Mouse (Mus musculus) bone marrow, adult 2 months (tissue): ENCODE measurements around the gene Cenpu. TPM values are rescaled to one million over a fixed set of nuclear protein-coding genes. Genes with fewer than 3 reads are reported as not detected.

Source experiments
- H3K27ac ChIP-seq: fragments of 200-500 bp; 2 replicates; pipeline ENCODE4 v1.5.1; 2012; ENCODE audit warnings: low read depth, mild to moderate bottlenecking, control low read depth, inconsistent platforms, low read length; ENCODE audit not compliant: control insufficient read depth, poor library complexity, insufficient read depth
- H3K4me1 ChIP-seq: fragments of 200-500 bp; 2 replicates; pipeline ENCODE4 v1.6.1; 2011; ENCODE audit warnings: low read length; ENCODE audit not compliant: control insufficient read depth, insufficient read depth
- H3K4me3 ChIP-seq: fragments of 200-500 bp; replicated peaks from 2 replicates; pipeline ENCODE3; 2011; ENCODE audit warnings: mild to moderate bottlenecking, low read depth, low read length, control low read depth; ENCODE audit not compliant: control insufficient read depth
- CTCF ChIP-seq: fragments of 200-500 bp; IDR thresholded peaks from 2 replicates; pipeline ENCODE4 v1.5.1; 2011; ENCODE audit warnings: low read length, control low read depth; ENCODE audit not compliant: control insufficient read depth, insufficient read depth
- POLR2A ChIP-seq: fragments of 200-500 bp; IDR thresholded peaks from 2 replicates; pipeline ENCODE4 v1.6.1; 2011; ENCODE audit warnings: low read depth, mild to moderate bottlenecking, control low read depth, low read length, borderline replicate concordance; ENCODE audit not compliant: control insufficient read depth
- WGBS: fragments of 180-500 bp; shearing (Covaris S2); methylation state at CpG from one replicate; pipeline ENCODE4 v1.1.7; 2018; 5-methylcytosine and 5-hydroxymethylcytosine counted together
- polyA plus RNA-seq: library from polyadenylated mRNA; stranded (reverse); fragments of >200 nt; gene quantifications from 2 replicates; pipeline ENCODE4 v1.2.4, GENCODE M21; 2011; ENCODE audit warnings: low replicate concordance; ENCODE audit not compliant: missing spikeins, insufficient read depth, insufficient read length

The Cenpu gene
- polyA plus RNA-seq, 1 experiment, result 14.2 TPM

DNA sequence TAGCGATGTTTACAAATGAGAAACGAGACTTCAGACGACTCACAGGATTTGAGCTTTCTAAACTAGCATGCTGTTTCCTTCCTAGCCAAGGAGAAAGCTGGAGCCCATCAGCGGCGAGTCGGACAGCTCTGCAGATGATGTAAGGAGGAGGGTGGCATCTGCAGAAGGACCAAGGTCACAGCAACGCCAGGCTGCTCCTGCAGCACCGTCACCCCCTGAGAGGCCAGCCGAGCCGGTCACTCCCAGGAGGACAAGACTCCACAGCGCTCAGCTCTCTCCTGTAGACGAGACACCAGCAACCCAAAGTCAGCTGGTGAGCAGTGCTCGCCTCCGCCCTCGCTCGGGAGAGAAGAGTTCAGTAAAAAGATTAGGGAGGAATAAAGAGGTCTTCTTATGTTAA is 10.5 kb downstream of the Cenpu start:
- WGBS, result 94% methylated on average over 16 of the region's 16 CpGs
- TF ChIP-seq CTCF (no peak), POLR2A (no peak)
- no peak overlapping the region for H3K4me3 ChIP-seq

GRCm38 (mm10) chr8:46566914-46567529 is 15.2 kb downstream of the Cenpu start:
- 86% methylated on average over 7 of the region's 7 CpGs for WGBS
- H3K4me1 ChIP-seq, result no peaks in the 10 kb centered on the region
- no peak overlapping the region for H3K27ac ChIP-seq
- TF ChIP-seq CTCF (no peak), POLR2A (no peak)
- H3K4me3 ChIP-seq, result no peak overlapping the region

More for the DNA sequence above, 10.5 kb downstream of the Cenpu start:
- Histone ChIP-seq H3K27ac (no peak overlapping the region), H3K4me1 (no peaks in the 10 kb centered on the region)

DNA sequence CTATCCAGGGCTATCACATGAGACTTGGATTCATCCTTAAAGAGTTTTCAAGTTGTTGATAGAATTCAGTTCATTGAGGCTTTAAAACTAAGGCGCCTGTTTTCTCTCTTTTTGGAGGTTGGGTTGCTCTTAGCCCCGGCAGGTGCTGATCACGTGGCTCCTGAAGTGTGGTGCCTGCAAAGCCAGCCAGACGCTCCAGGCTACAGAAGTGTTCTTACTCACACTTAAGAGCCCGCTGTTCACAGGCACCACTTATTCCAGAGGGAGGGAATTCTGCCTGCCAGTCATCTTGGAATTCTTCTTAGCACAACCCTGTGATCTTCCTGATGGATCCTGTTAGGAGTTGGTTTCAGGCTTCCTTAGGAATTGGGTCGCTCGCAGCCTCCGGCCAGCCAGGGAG is 16.1 kb downstream of the Cenpu start:
- WGBS, result 92% methylated on average over 8 of the region's 8 CpGs
- H3K4me1 ChIP-seq, result no peaks in the 10 kb centered on the region
- H3K27ac ChIP-seq, result no peak overlapping the region
- no peak overlapping the region for H3K4me3 ChIP-seq
- no peak for TF ChIP-seq CTCF
- no peak for TF ChIP-seq POLR2A

- Histone ChIP-seq H3K4me1 (no peaks in the 10 kb centered on the region), H3K4me3 (no peak overlapping the region), H3K27ac (no peak overlapping the region)
- TF ChIP-seq POLR2A (no peak), CTCF (peak; percentile 32; the same call in 1 of the 2 replicates)
- WGBS, result 80% methylated on average over 2 of the region's 2 CpGs
These were observed 17.1 kb downstream of the Cenpu start for GRCm38 (mm10) chr8:46568942-46569341.

DNA sequence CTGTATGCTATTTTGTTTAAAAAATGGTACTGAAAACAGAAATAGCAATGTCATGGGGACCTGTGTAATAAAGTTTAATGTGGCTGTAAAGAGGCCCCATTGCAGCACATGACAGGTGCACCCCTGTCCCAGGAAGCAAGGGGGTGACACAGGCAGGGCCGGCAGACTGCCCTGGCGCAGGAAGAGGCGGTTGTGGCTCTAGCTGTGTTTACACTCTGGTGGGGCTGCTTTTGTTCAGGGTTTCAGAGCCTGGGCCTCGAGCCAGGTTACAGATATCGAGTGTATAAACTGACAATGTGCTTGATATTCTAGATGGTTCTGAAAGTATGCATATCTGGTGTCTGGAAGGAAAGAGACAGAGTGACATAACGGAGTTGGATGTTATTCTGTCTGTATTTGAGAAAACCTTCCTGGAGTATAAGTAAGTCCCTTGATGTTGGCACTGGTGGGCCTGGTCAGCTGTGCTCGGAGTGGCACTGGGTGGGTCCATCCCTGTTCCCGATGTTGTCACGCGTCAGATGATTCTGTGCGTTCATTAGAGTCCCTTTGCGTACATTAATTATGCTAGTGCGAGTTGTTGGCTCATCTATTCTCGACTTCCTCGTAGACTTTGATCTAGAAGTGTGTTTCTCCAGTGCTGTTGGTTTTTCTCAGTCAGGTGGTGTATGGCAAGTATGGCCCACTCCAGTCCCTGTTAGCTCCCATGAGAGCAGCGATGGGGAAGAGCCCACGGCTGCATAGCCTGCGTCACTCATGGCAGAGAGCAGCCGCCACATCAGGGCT is 18.0 kb downstream of the Cenpu start:
- no peak for TF ChIP-seq POLR2A
- no peak for TF ChIP-seq CTCF
- H3K27ac ChIP-seq, result no peak overlapping the region
- no peak overlapping the region for H3K4me3 ChIP-seq
- H3K4me1 ChIP-seq, result no peaks in the 10 kb centered on the region
- 75% methylated on average over 19 of the region's 19 CpGs for WGBS

DNA sequence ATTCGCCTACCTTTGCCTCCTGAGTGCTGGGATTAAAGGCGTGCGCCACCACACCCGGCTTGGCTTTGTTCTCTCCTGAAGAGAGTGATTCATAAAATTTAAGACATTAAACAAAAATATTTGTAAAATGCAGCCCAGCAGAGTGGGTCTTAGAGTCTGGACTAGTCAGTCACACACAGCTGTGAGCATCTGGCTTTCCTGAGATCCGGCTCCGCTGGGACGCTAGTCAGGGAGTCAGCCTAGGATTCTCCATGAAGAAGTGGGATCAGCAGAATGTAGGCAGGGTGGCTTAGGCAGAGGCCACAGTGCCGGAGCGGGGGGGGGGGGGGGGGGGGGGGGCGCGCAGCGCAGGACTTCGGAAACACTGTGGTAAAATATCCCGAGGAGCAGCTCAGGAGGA is 18.8 kb downstream of the Cenpu start:
- no peak overlapping the region for H3K27ac ChIP-seq
- H3K4me3 ChIP-seq, result no peak overlapping the region
- 94% methylated on average over 10 of the region's 14 CpGs for WGBS
- TF ChIP-seq POLR2A, result no peak
- no peak for TF ChIP-seq CTCF
- peaks cover under 1% of the 10 kb centered on the region for H3K4me1 ChIP-seq

DNA sequence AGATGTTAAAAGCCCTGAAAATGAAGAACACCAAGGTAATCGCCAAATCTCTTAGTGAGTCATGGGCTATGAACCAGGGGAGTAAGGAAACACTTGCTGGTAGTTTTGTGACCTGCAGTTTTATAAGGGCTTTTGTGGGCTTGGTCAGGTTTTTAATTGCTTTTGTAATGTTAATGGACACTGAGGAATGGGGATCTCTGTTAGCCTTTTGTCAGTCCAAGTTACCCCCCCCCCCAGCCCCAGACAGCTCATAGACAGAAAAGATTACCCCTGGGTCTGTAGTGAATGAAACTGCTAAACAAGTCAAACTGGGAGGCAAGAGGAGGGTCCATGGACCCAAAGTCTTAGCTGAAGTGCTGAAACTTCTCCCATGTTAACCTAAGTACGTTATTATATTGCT is 21.6 kb downstream of the Cenpu start:
- WGBS, result 90% methylated on average over 2 of the region's 2 CpGs

DNA sequence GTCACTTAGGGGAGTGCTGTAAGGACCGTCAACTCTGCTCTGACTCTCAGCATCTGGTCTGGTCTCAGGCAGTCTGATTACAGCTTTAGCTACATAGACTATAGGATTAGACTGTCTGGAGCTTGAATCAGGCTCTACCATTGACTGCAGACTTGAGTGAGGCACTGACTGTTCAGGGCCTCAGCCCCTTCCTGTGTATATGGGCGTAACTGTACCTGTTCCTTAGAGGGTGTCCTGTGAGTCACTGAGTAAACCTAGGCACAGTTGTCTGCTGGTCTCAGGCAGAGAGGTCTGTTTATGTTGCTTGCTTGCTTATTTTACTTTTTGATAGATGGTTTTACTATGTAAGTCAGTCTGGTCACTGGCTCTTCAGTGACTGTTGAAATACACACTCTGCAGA is 22.1 kb downstream of the Cenpu start:
- Histone ChIP-seq H3K4me3 (no peak overlapping the region), H3K27ac (no peak overlapping the region), H3K4me1 (peaks cover 4% of the 10 kb centered on the region)
- 88% methylated on average over 2 of the region's 2 CpGs for WGBS
- no peak for TF ChIP-seq CTCF
- TF ChIP-seq POLR2A, result no peak

More for the DNA sequence above, 21.6 kb downstream of the Cenpu start:
- no peak for TF ChIP-seq POLR2A
- TF ChIP-seq CTCF, result no peak
- no peak overlapping the region for H3K4me3 ChIP-seq
- H3K27ac ChIP-seq, result no peak overlapping the region
- peaks cover 4% of the 10 kb centered on the region for H3K4me1 ChIP-seq
